Mouse (Mus musculus): ENCODE results near the gene Slc38a9. TPM values are rescaled to one million over a fixed set of nuclear protein-coding genes. Genes with fewer than 3 reads are reported as not detected.

The Slc38a9 gene
- polyA plus RNA-seq, 1 experiment from 2014 or later, result 13.3 TPM

GRCm38 (mm10) chr13:112642897-112643296, 17.7 kb upstream of the Slc38a9 start:
- no peak overlapping the region for H3K4me2 ChIP-seq
- H3K9ac ChIP-seq (ENCODE audit: low read depth, low read length), result no peak overlapping the region
- H3K4me1 ChIP-seq (replicated peaks; ENCODE audit: control insufficient read depth, insufficient read depth, low read length), result peaks cover 3% of the 10 kb centered on the region; the same call in 1 of the 2 replicates
- H3K27ac ChIP-seq (ENCODE audit: low read depth, low read length), result no peak overlapping the region
- WGBS, result 87% methylated on average over 3 of the region's 3 CpGs
- H3K4me3 ChIP-seq (ENCODE audit: low read depth, low read length), result no peak overlapping the region
- ATAC-seq (replicated peaks; ENCODE audit: low FRiP score), result no peak
- no peaks in the 10 kb centered on the region for H3K36me3 ChIP-seq (ENCODE audit: control insufficient read depth, insufficient read depth, low read length)
- DNase-seq (ENCODE audit: low spot score), result no peak
- H3K27me3 ChIP-seq (replicated peaks; ENCODE audit: control insufficient read depth, insufficient read depth, low read length), result no peaks in the 10 kb centered on the region
- H3K9me3 ChIP-seq (ENCODE audit: control insufficient read depth, low read length), result no peaks in the 10 kb centered on the region

- Histone ChIP-seq H3K4me3 (ENCODE audit: low read depth, low read length) (no peak overlapping the region), H3K4me1 (replicated peaks; ENCODE audit: control insufficient read depth, insufficient read depth, low read length) (peaks cover 3% of the 10 kb centered on the region; the same call in 1 of the 2 replicates), H3K9me3 (ENCODE audit: control insufficient read depth, low read length) (no peaks in the 10 kb centered on the region), H3K27me3 (replicated peaks; ENCODE audit: control insufficient read depth, insufficient read depth, low read length) (no peaks in the 10 kb centered on the region), H3K9ac (ENCODE audit: low read depth, low read length) (no peak overlapping the region), H3K27ac (ENCODE audit: low read depth, low read length) (no peak overlapping the region), H3K4me2 (no peak overlapping the region), H3K36me3 (ENCODE audit: control insufficient read depth, insufficient read depth, low read length) (no peaks in the 10 kb centered on the region)
- DNase-seq (ENCODE audit: low spot score) (no peak), ATAC-seq (replicated peaks; ENCODE audit: low FRiP score) (no peak)
- 80% methylated on average over 3 of the region's 3 CpGs for WGBS
Measured at GRCm38 (mm10) chr13:112644996-112645395, 15.6 kb upstream of the Slc38a9 start.

- no peak overlapping the region for H3K9ac ChIP-seq (ENCODE audit: low read depth, low read length)
- peaks cover 3% of the 10 kb centered on the region; the same call in 1 of the 2 replicates for H3K4me1 ChIP-seq (replicated peaks; ENCODE audit: control insufficient read depth, insufficient read depth, low read length)
- no peaks in the 10 kb centered on the region for H3K27me3 ChIP-seq (replicated peaks; ENCODE audit: control insufficient read depth, insufficient read depth, low read length)
- 87% methylated on average over 1 of the region's 1 CpGs for WGBS
- ATAC-seq (replicated peaks; ENCODE audit: low FRiP score) (peak; percentile 91), DNase-seq (ENCODE audit: low spot score) (no peak)
- no peaks in the 10 kb centered on the region for H3K36me3 ChIP-seq (ENCODE audit: control insufficient read depth, insufficient read depth, low read length)
- H3K4me3 ChIP-seq (ENCODE audit: low read depth, low read length), result no peak overlapping the region
- H3K9me3 ChIP-seq (ENCODE audit: control insufficient read depth, low read length), result no peaks in the 10 kb centered on the region
- H3K27ac ChIP-seq (ENCODE audit: low read depth, low read length), result peak overlapping the region; percentile 43
- no peak overlapping the region for H3K4me2 ChIP-seq
Measured at GRCm38 (mm10) chr13:112645529-112646186, 14.9 kb upstream of the Slc38a9 start.

- H3K27me3 ChIP-seq (replicated peaks; ENCODE audit: control insufficient read depth, insufficient read depth, low read length), result no peaks in the 10 kb centered on the region; the same call in 1 of the 2 replicates
- DNase-seq (ENCODE audit: low spot score) (no peak), ATAC-seq (replicated peaks; ENCODE audit: low FRiP score) (no peak)
- peaks cover 8% of the 10 kb centered on the region for H3K9me3 ChIP-seq (ENCODE audit: control insufficient read depth, low read length)
- H3K36me3 ChIP-seq (ENCODE audit: control insufficient read depth, insufficient read depth, low read length), result no peaks in the 10 kb centered on the region
- no peak overlapping the region for H3K9ac ChIP-seq (ENCODE audit: low read depth, low read length)
- 84% methylated on average over 3 of the region's 3 CpGs for WGBS
- H3K27ac ChIP-seq (ENCODE audit: low read depth, low read length), result no peak overlapping the region
- no peak overlapping the region for H3K4me3 ChIP-seq (ENCODE audit: low read depth, low read length)
- no peak overlapping the region for H3K4me2 ChIP-seq
- no peaks in the 10 kb centered on the region; the same call in 1 of the 2 replicates for H3K4me1 ChIP-seq (replicated peaks; ENCODE audit: control insufficient read depth, insufficient read depth, low read length)
Measured at GRCm38 (mm10) chr13:112651183-112651582, 9.4 kb upstream of the Slc38a9 start.

- H3K4me3 ChIP-seq (ENCODE audit: low read depth, low read length), result no peak within 1 kb of the TSS
- H3K4me2 ChIP-seq, result no peak within 1 kb of the TSS
Measured at GRCm38 (mm10) chr13:112652205-112652604, 8.3 kb upstream of the Slc38a9 start, which contains the start of gene Ddx4. Gene Ddx4 (minus strand): TSS chr13:112652475.

GRCm38 (mm10) chr13:112659986-112660573, 471 bp upstream of the Slc38a9 start:
- H3K9me3 ChIP-seq (ENCODE audit: control insufficient read depth, low read length), result no peaks in the 10 kb centered on the region
- H3K4me2 ChIP-seq, result peak overlapping the region; percentile 70
- peak overlapping the region; percentile 81 for H3K4me3 ChIP-seq (ENCODE audit: low read depth, low read length)
- no peak overlapping the region for H3K27ac ChIP-seq (ENCODE audit: low read depth, low read length)
- DNase-seq (ENCODE audit: low spot score), result no peak
- no peaks in the 10 kb centered on the region for H3K36me3 ChIP-seq (ENCODE audit: control insufficient read depth, insufficient read depth, low read length)
- 2% methylated on average over 10 of the region's 10 CpGs for WGBS
- no peaks in the 10 kb centered on the region for H3K27me3 ChIP-seq (replicated peaks; ENCODE audit: control insufficient read depth, insufficient read depth, low read length)
- ATAC-seq (replicated peaks; ENCODE audit: low FRiP score), result peak; percentile 27; the same call in 1 of the 2 replicates
- H3K4me1 ChIP-seq (replicated peaks; ENCODE audit: control insufficient read depth, insufficient read depth, low read length), result peaks cover 6% of the 10 kb centered on the region; the same call in 1 of the 2 replicates
- peak overlapping the region; percentile 82 for H3K9ac ChIP-seq (ENCODE audit: low read depth, low read length)

More at GRCm38 (mm10) chr13:112652205-112652604, 8.3 kb upstream of the Slc38a9 start, which contains the start of gene Ddx4:
- peaks cover 8% of the 10 kb centered on the region for H3K9me3 ChIP-seq (ENCODE audit: control insufficient read depth, low read length)
- WGBS, result 66% methylated on average over 45 of the region's 45 CpGs
- no peaks in the 10 kb centered on the region; the same call in 1 of the 2 replicates for H3K27me3 ChIP-seq (replicated peaks; ENCODE audit: control insufficient read depth, insufficient read depth, low read length)
- H3K27ac ChIP-seq (ENCODE audit: low read depth, low read length), result no peak within 1 kb of the TSS
- ATAC-seq (replicated peaks; ENCODE audit: low FRiP score) (no peak), DNase-seq (ENCODE audit: low spot score) (no peak)
- H3K9ac ChIP-seq (ENCODE audit: low read depth, low read length), result no peak within 1 kb of the TSS
- no peaks in the 10 kb centered on the region for H3K36me3 ChIP-seq (ENCODE audit: control insufficient read depth, insufficient read depth, low read length)
- H3K4me1 ChIP-seq (replicated peaks; ENCODE audit: control insufficient read depth, insufficient read depth, low read length), result no peaks in the 10 kb centered on the region

- no peak for ATAC-seq (replicated peaks; ENCODE audit: low FRiP score)
- WGBS, result 78% methylated on average over 2 of the region's 2 CpGs
- H3K9ac ChIP-seq (ENCODE audit: low read depth, low read length), result no peak overlapping the region
Measured at GRCm38 (mm10) chr13:112661687-112662086, 1.1 kb downstream of the Slc38a9 start.

GRCm38 (mm10) chr13:112666433-112667024, 6.0 kb downstream of the Slc38a9 start:
- Histone ChIP-seq H3K4me2 (no peak overlapping the region), H3K27ac (ENCODE audit: low read depth, low read length) (no peak overlapping the region)

More at GRCm38 (mm10) chr13:112661687-112662086, 1.1 kb downstream of the Slc38a9 start:
- Histone ChIP-seq H3K36me3 (ENCODE audit: control insufficient read depth, insufficient read depth, low read length) (no peaks in the 10 kb centered on the region), H3K4me1 (replicated peaks; ENCODE audit: control insufficient read depth, insufficient read depth, low read length) (peaks cover 6% of the 10 kb centered on the region; the same call in 1 of the 2 replicates), H3K27ac (ENCODE audit: low read depth, low read length) (no peak overlapping the region), H3K27me3 (replicated peaks; ENCODE audit: control insufficient read depth, insufficient read depth, low read length) (no peaks in the 10 kb centered on the region), H3K4me2 (peak overlapping the region; percentile 70), H3K4me3 (ENCODE audit: low read depth, low read length) (peak overlapping the region; percentile 81), H3K9me3 (ENCODE audit: control insufficient read depth, low read length) (no peaks in the 10 kb centered on the region)
- DNase-seq (ENCODE audit: low spot score), result no peak

More at GRCm38 (mm10) chr13:112666433-112667024, 6.0 kb downstream of the Slc38a9 start:
- H3K9me3 ChIP-seq (ENCODE audit: control insufficient read depth, low read length), result no peaks in the 10 kb centered on the region
- H3K9ac ChIP-seq (ENCODE audit: low read depth, low read length), result no peak overlapping the region
- H3K4me1 ChIP-seq (replicated peaks; ENCODE audit: control insufficient read depth, insufficient read depth, low read length), result peaks cover 1% of the 10 kb centered on the region; the same call in 1 of the 2 replicates
- DNase-seq (ENCODE audit: low spot score), result no peak
- WGBS, result 83% methylated on average over 10 of the region's 10 CpGs
- no peaks in the 10 kb centered on the region for H3K36me3 ChIP-seq (ENCODE audit: control insufficient read depth, insufficient read depth, low read length)
- H3K4me3 ChIP-seq (ENCODE audit: low read depth, low read length), result no peak overlapping the region
- no peaks in the 10 kb centered on the region for H3K27me3 ChIP-seq (replicated peaks; ENCODE audit: control insufficient read depth, insufficient read depth, low read length)
- ATAC-seq (replicated peaks; ENCODE audit: low FRiP score), result no peak
